Mouse (Mus musculus): Measurements from ENCODE around the gene Tmod2. TPM values are rescaled to one million over a fixed set of nuclear protein-coding genes. Genes with fewer than 3 reads are reported as not detected.
"Not testable (repeated sequence)": the region's sequence is repeated elsewhere in the genome, so short reads cannot be mapped to it uniquely, and the experiment has no call there.

Tmod2 gene
- total RNA-seq, 2 experiments from 2014 or later, result 3.1 to 4.3 TPM

DNA sequence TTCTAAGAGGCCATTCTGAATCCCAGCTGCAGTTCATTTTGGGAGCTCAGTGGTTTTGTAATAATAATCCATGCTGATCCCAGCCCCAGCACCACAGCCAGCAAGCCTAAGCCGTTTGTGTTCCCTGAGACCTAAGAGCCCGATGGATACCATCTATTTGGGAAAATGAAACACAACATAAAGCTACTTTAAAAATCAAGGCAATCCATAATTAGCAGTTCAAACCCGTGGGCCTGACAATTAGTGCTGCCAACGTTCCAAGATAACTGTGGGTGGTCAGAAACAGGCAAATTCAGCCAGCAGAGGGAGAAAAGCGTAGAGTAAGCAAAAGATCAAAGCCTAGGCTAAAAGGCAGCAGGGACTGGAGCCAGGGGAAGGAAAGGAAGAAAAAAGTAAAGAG lies 59.8 kb downstream of the Tmod2 start:
- no peak for DNase-seq

DNA sequence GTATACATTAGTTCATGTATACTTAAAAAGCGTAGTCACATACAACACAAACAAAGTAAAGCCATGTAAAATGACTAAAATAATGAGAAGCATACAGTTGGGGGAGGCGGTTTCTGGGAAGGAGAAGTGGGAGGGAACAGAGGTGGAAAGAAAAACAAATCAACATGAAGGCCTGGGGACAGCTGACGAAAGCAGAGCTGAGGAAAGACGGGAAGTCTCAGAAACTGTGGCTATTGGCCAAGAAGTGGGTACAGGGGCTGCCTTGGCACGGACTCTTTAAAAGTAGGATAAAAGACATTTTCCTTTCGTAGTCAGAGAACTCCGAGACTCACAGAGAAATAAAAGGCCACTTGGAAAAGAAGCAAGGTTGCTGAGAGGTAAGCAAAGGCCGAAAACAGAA lies 62.1 kb downstream of the Tmod2 start:
- DNase-seq, result peak; percentile 66 to 76

DNA sequence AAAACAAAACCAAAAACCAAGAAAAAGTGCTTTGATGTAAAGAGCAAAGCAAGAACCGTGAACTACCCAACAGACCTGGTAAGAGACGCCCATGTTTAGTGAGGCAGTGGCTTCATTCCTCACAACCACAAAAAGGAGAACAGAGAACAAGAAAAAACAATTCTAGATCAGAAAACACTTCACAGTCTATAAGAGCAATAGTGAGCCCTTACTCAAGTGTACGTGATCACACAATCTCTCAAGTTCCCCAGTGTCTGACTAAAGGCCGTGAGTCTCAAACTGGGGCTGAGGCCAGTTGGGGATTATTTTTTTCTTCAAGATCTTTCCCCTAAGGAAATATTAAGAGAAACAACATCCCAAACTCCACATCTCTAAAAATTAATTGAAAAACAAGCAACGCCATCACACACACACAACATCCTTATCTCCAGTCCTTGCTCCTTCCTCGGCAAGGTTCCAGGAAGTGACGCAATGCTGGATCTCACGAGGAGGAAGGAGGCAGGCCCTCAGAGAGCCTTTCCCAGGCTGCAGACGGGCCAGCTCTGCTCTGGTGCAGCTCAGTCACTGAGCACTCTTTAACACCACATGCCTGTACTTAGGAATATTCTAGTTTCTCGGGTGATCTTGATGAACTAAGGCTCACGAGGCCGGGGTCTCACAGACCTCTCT lies 64.1 kb downstream of the Tmod2 start:
- peak; percentile 98 for DNase-seq

DNA sequence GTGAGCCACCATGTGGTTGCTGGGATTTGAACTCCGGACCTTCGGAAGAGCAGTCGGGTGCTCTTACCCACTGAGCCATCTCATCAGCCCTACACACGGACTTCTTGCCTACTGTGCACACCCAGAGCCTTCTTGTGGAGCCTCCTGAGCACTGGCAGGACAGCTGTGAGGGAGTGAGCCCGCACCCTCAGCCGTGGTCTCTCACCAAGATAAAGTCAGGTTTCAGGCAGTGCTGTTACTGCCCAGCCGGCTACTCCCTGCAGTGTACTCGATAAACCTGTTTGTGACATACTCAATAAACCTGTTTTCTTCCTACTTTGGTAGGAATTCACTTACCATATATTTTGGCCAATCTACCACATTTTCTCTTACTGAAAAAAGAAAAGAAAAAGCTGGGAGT lies 65.6 kb downstream of the Tmod2 start:
- no peak for DNase-seq

DNA sequence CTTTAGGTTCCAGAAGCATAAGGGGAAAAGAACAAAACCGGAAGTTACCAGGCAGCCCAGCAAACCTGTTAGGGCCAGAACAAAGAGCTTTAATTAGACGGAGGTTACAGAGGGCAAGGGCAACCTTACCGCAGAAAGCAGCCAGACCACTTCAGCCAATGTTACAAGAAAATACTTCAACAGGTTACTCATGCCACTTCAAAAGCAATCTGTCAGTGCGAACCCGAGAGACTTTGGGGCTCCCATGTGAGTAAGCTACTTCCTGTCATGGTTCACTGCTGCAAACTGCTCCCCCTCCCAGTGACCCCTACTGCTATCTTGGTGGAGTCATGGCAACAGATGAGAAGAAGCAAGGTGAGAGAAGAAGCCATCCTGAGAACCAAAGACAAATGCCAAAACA lies 69.6 kb downstream of the Tmod2 start:
- peak in 1 of 2 experiments; percentile 31 for DNase-seq

GRCm38 (mm10) chr9:75536422-75536821 lies 74.7 kb downstream of the Tmod2 start:
- no peak for DNase-seq

DNA sequence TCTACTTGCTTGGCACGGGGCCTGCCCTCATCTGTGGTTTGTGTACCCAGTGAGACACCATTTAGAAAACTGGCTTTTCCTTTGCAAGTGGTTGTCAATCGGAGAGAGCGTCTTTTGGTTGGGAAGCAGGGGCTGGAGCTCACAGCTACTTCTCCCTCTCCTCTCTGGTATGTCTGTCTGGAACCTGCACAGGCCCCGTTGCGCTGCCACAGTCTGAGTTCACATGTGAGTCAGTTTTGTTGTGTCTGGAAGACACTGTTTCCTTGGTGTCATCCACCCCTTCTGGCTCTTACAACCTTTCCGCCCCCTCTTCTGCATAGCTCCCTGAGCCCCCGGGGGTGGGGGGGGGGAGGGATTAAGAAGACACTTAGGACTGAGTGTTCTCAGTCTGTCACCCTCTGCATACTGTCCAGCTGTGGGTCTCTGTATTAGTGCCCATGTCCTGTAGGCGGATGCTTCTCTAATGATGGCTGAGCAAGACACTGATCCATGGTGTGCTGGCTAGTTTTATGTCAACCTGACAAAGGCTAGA lies 76.6 kb downstream of the Tmod2 start:
- no peak for DNase-seq

DNA sequence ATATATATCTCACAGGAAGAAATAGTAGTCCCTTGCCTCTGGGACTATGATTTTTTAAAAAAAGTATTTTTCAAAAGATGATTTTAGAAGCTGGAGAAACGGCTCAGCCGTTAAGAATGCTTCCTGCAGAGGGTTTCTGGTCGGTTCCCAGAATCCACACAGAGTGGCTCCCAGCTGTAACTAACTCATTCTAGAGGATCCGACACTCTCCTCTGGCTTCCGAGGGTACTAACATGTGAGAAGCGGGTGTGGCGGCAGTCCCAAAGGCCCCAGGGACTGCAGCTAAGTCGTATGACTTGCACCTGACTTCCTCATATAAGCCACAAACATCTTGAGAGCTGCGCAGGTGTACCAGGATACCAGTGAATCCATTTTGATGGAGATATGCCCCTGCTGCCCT lies 78.1 kb downstream of the Tmod2 start:
- DNase-seq, result not testable (repeated sequence)

DNA sequence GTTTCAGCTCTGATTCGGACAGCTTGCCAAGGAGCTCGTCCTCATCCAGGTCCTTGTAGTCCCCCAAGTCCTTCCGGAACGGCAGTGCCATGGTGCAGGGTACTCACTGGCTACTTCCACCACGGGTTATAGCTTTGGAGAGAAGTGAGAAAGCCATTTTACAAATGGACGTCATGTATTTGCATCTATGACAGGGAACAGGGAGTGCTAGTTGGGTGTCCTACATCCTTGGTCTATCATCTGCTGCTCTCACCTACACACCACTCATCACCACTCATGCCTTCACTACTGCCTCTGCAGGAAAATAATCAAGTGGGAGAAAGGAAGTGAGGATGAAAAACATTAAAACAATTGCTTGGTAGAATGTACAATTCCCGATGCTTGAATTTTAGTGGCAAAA lies 78.7 kb downstream of the Tmod2 start:
- DNase-seq, result no peak

- DNase-seq, result no peak
These were observed 81.8 kb downstream of the Tmod2 start for GRCm38 (mm10) chr9:75529358-75529757.

DNA sequence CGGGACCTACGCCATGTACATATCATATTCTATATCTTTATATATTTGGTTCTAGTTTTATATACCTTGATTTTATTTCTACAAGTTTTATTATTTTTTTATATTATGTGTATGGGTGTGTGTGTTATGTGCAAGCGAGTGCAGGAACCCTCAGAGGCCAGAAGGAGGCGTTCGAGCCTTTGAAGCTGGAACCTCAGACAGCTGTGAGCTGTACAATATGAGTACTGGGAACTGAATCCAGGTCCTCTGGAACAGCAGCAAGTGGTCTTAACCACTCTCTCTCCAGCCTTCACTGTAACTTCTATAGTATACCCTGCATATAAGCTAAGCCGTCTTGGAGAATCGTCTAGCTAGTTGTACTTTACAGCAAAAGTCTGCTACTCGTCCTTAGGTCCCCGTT lies 83.0 kb downstream of the Tmod2 start:
- DNase-seq, result no peak

DNA sequence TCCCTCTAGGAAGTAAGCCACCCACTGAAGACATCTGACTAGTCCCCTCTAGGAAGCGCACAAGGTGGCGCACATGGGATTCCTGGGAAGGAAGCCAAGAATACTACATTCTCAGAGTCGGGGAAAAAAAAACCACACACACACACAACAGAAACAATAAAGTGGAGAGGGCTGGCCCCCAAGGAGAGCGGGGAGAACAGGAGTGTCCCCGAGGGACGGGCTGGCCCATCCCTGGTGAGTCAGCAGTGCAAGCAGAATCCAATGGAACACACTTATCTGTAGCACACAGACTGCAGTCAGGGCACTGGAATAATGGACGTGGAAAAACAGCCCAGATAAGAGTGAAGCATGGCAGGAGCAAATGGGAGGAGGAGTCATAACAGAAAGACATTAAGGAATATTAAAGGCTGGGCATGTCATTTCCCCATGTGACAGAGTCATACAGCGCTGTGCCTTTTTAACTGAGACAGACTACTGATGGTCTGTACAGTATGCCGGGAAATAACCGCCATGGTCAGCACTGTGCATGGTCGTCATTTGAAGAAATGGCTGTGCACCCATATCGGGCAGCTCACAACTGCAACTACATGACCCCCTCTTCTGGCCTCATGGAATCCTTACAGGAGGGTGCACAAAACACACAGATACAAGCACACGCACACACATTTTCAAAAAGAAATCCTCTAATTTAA lies 83.6 kb downstream of the Tmod2 start:
- peak; percentile 75 to 87 for DNase-seq

DNA sequence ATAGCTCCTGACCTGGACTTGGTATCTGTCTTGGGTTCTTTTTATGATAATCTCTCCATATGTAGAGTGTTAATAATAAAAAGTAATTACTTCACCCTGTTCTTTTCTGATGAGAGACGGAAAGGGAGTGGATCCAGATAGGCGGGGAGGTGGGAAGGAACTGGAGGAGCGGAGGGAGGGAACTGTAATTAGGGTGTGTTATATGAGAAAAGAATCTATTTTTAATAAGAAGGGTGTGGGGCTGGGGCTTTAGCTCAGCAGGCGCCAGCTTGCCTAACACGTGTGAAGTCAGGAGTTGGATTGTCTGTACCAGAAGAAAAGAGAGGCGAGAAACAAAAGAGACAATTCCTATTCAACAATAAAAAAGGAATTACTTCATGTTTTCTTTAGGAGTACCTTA lies 87.5 kb downstream of the Tmod2 start:
- DNase-seq, result peak; percentile 56 to 80

- no peak for DNase-seq
These were observed 88.9 kb downstream of the Tmod2 start for GRCm38 (mm10) chr9:75522217-75522616.

- DNase-seq, result peak; percentile 71 to 72
These were observed 89.3 kb downstream of the Tmod2 start for GRCm38 (mm10) chr9:75521788-75522187.

DNA sequence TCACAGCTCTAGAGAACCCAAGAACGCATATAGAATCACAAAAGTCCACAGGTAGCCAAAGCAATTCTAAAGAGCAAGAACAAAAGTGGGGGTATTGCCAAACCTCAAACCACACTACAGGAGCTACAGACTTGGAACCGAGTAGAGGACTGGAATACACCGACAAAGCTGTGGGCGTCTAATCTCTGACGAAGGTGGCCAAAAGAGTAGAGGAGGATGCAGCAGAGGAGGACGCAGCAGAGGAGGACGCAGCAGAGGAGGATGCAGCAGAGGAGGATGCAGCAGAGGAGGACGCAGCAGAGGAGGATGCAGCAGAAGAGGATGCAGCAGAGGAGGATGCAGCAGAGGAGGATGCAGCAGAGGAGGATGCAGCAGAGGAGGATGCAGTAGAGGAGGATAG lies 90.2 kb downstream of the Tmod2 start:
- DNase-seq, result no peak

DNA sequence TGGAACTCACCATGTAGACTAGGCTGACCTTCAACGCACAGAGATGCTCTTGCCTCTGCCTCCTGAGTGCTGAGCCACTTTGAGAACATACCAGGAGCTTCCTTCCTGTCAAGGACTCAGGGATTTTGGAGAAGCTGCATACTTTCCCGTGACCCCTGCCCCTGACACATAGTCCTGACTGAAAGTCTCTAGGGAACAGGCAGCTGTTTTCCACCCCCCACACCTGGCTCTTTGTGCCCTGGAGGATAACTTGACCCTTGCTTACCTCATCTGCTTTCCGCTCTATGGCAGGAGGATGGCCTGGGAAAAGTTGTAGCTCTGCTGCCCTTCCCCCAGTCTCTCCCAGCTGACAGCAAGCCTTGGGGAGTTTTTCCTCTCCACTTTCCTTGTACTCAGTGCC lies 93.4 kb downstream of the Tmod2 start:
- no peak for DNase-seq

Other genes with a start within 250 kb of the Tmod2 start
- 10 to 100 TPM; 26.0 to 26.2 TPM for gene Mapk6, start 201.3 kb downstream of the Tmod2 start, total RNA-seq (2021)
- gene Leo1, start 169.8 kb downstream of the Tmod2 start, total RNA-seq (2021), result 10 to 100 TPM; 16.7 to 20.4 TPM
- 10 to 100 TPM; 51.0 to 64.7 TPM for gene Tmod3, start 51.7 kb downstream of the Tmod2 start, total RNA-seq (2021)
- gene Lysmd2, start 14.4 kb upstream of the Tmod2 start, total RNA-seq (2021), result 10 to 100 TPM in 1 of 2 experiments, 1 to 10 TPM in 1; 9.9 to 11.9 TPM
- gene Scg3, start 72.7 kb upstream of the Tmod2 start, total RNA-seq (2021), result under 1 TPM; 0.17 to 0.33 TPM
- 1 to 10 TPM in 1 of 2 experiments, under 1 TPM in 1; 0.65 to 1.2 TPM for gene Bmp5, start 164.0 kb upstream of the Tmod2 start, total RNA-seq (2021)

Data from heart, adult 18-20 months (tissue).